Mouse (Mus musculus) lung, adult 18-20 months (tissue): Measurements from ENCODE around the gene Lypd8.
A peak's percentile ranks its signal among the peaks of the same experiment; 100 is the strongest.
"Not testable (repeated sequence)": the region's sequence is repeated elsewhere in the genome, so short reads cannot be mapped to it uniquely, and the experiment has no call there.

Experiments
- DNase-seq, 2 experiments: peaks; one replicate each; pipeline ENCODE4 v3.0.0; 2022; ENCODE audit warnings: mixed read lengths in 2 of 2

The Lypd8 gene

DNA sequence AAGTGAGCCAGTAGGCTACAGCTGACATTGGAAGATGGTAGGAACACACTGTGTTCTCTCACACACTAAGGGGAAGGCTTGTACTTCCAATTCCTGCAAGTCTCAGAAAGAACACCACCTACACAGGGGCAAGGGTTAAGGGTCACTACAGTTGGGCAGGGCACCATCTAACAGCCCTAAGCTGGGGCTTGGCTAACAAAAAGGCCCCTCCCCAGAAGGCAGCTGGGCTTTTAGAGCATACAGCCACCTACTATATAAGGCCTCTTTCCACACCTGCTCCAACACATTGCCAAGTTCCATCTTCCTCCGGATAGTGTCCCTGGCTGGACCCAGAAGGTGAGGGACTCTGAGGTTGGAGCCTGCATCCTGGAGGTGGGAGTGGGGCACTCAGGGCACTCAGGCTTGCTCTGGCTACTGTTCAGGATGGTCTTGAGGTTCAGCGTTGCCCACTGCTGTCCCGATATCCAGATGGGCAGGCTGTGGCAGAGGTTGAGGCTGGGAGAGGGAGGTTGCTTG is at the start of gene Lypd8:
Lypd8 (plus strand) TSS at position 281 of the 516 bp plus-strand sequence.
- DNase-seq: no peak

DNA sequence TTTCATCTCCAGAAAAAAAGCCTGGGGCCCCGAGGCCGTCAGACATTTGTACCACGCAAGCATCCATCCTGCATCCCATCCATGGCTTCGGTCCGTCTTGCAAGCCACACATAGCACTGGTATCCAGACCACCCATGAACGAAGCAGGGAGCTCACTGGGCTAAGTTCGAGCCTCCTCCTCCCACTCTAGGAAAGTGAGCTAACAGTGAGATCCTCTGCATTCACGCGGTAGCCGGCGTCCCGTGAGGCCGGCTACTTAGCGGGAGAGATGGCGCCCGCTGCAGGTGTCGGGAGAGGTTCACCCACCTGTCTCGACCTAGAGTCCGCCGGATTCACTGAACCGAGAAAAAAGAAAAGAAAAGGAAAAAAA is 49.0 kb upstream of the Lypd8 start:
- DNase-seq: no peak

DNA sequence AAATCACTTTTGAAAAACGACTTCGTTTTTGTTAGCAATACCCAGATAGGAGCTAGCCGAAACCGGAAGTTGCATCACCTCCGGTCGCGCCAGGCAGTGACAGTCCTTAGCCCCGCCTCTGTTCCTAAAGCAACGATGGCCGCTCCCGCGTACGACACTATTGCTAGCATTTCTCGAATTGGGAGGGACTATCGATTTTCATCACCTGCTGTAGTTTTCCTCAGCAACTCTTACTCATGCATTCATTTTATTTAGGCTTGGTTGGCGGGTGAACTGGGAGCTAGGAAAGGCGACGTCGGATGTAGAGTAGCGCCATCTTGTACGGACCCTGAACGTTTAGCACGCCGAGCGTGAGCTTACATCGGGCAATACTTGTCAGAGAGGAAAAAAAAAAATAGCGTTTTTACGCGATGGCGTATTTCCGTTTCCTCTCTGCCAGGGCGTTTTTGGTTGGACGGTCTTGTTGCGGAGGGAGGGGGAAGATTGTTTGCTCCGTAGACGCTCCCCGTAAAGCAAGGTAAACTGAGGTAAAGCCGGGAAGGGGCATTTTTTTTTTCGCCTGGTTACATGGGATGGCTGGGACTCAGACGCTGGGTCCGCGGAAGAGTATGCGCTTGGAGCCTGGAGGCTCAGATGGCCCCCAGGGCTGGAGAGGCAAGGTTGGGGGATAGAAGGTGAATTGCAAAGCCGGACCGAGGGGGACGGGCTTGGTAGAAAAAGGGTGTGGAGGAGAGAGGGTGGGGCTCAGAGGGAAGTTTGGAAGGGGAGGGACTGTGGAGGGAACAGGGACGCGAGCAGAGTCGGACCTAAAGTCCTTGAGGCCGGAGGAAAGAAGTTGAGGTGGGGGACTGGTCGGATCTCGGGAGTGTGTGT is 48.3 kb upstream of the Lypd8 start, which contains the start of the genes Zfp672 and Sh3bp5l:
Zfp672 (minus strand) TSS at position 64 of the 873 bp plus-strand sequence.
Sh3bp5l (plus strand) TSS at position 449 of the 873 bp plus-strand sequence.
- peak; percentile 89 to 93 for DNase-seq

DNA sequence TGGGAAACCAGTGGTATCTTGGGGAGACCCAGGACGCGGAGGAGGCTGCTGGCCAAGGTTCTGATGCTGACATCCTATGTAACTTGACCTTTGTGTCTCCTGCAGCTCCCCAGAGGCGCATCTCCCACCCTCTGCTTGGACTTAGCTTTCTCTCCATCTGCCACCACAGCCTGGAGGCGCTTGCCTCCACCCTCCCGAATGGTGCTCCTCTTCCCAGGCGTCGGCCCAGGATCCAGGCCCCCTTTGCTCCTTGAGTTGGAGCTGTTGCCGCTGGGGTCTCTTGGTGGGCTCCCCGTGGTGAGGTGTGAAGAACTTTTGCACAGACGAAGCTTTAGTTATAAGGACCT is 47.7 kb upstream of the Lypd8 start:
- no peak for DNase-seq

DNA sequence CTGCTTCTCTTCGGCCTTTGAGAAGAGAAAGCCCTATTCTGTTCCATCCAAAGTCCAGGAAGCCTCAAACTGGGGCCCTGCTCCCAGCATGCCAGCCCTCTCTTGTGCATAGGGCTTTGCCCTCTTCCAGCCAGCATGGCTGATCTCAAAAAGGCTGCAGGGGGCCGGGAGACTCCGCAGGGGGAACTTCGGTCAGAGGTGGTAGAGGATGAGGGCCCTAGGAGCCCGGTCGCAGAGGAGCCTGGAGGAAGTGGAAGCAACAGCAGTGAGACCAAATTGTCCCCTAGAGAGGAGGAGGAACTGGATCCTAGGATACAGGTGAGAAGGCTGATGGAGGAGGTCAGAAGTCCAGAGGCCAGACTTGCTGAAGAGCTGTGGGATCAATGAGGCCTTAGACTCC is 47.3 kb upstream of the Lypd8 start:
- no peak for DNase-seq

DNA sequence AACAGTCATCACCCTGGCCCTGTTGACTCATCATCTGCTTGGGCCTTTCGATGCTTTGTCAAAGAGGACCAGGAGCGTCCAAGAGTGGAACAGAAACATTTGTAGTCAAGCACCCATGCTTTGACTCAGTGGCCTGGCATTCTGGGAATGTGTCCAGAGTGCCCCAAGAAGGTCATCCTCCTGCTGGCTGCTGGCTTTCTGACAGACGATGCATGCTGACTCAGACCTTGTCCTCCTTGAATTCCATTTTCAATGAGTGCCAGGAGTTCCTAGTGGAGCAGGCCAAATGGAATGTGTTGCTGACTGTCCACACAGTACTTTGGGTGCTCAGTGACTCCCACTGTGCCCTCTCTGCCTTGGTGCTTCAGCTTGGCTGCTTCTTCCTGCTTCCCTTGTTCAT is 44.1 kb upstream of the Lypd8 start:
- peak; percentile 66 to 69 for DNase-seq

DNA sequence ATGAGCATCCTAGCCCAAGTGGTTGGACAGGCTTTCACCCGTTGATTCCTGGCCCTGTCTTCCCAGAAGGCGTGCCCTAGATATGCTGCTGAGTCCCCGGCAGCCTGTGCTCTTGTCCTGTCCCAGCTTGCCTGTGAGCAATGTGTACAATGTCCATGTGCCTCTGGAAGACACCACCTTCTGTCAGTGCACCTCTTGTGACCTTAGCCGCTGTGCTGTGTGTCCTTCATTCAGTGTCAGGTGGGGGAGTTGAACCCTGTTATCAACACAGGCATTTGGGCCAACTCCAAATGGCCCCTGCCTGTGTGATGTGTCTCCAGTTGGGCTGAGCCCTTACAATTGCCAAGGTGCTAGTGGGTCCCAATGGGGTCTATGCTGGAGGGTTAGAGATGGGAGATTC is 32.1 kb upstream of the Lypd8 start:
- DNase-seq: no peak

DNA sequence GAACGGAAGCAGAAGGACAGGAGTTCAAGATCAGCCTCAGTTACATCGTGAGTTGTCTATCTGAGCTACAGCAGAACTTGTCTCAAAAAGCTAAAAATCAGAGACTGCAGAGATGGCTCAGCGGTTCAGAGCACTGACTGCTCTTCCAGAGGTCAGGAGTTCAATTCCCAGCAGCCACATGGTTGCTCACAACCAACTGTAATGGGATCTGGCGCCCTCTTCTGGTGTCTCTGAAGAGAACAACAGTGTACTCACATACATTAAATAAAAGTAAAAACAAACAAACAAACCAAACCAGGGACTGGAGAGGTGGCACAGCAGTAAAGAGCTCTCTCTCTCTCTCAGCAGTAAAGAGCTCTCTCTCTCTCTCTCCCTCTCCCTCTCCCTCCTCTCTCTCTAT is 28.2 kb upstream of the Lypd8 start:
- no peak for DNase-seq

DNA sequence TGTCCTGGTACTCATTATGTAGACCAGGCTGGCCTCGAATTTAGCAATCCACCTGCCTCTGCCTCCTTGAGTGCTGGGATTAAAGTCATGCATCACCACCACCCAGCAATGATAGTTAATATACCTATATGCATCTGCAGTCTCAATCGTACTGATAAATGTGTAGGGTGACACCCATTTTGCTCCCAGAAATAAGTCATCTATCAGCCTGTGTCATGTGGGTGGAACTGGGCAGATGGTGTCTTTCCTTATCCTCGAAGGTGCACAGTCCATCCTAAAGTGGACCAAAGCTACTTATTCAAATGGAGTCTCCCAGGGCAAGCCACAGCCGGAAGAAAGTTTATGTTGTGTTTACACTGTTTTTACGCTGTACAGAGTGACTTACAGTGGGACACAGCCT is 27.7 kb upstream of the Lypd8 start:
- no peak for DNase-seq

DNA sequence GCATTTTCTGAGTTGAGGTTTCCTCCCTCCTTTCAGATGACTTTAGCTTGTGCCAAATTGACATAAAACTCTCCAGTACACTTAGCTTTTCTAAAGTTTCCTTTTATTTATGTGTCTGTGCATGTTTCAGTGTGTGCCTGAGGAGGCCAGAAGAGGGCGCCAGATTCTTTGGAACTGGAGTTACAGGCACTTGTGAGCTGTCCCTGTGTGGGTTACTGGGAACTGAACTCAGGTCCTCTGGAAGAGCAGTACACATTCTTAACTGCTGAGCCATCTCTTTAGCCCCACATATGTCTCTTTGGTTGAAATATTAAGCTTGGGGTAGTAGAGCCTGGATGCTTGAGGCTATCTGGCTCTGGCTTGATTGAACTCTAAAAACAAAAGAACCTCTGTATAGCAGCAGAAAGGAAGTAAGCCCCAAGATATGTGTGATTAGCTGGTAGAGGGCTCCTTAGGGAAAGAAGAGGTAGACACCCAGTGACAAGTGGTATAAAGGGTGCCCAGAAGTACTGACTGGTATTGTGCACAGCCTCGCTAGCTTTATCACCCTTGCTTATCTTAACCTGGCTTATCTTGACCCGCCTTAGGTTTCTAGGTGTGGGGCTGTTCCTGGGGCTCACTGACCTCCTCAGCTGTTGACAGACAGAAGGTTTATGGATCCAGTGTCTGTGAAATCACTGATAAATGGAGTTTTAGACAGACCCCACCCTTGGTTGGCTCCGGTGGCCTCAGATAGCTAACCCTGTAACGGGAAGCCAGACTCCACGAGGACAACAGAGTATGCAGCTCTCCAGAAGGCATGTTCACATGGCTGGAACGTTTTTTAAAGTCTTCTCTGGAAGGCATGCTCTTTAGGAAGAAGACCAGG is 25.9 kb upstream of the Lypd8 start:
- DNase-seq: no peak

DNA sequence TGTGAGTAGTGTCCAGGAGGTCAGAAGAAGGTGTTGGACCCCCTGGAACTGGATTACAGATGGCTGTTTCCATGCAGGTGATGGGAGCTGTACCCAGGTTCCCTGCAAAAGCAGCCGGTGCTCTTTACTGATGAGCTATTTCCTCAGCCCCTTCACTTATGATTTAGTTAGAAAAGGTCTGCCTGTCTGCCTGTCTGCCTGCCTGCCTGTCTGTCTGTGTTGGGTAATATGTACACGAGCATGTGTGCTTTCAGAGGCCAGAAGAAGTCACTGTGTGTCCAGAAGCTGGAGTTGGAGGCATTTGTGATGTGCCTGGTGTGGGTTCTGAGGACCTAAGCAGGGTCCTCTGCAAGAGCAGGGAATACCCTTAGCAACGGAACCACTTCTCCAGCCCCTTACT is 25.1 kb upstream of the Lypd8 start:
- no peak for DNase-seq

DNA sequence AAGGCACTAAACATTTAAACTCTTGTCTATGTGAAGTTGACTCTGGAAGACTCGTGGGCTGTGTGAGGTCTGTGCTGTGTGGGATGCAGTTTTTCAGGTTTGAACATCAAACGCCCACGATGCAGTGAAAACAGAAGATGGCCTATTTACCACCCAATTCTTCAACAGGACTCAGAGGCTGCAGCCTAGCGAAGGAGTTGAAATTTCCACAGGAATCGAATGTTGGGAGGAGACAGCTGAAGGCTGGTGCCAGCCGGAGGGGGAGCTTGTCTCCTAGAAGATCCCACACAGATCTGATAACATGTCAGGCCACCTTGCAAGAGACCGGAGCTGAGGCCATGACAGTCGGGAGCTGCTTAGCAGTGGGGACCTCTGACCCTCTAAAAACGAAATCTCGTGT is 24.4 kb upstream of the Lypd8 start:
- DNase-seq: no peak

DNA sequence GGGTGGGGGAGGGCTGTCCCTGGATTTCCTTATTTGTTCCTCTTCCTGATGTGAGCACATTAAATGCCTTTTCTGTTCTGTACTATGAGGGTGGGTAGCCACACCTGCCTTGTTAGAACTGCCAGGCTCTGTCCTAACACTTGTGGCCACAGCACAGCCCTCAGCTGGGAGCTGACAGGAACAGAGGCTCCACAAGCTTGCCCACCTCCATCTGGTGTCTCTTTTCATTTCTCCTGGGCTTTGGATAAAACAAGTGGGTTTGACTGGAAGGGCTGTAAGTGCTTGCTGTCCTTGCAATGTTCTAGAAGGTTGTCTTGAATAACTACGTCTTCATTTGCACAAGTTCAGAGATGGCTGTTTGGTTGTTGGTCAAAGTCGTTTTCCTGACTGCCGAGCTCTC is 23.9 kb upstream of the Lypd8 start:
- DNase-seq: no peak

DNA sequence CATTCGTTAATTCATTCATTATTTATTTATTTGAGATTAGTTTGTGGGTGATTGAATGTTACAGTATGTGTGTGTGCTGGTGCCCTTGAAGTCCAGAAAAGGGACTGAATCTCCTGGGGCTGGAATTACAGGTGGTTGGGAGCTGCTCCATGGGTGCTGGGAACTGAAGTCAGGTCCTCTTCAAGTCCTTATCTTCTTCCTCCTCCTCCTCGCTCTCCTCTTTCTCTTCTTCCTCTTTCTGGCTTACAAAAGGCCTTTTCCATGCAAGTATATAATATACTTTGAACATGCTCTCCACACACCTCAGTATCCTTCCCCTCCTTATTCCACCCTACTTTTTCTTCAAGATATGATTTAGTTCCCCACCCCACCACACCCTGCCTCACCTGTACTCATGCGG is 21.8 kb upstream of the Lypd8 start:
- DNase-seq: no peak

DNA sequence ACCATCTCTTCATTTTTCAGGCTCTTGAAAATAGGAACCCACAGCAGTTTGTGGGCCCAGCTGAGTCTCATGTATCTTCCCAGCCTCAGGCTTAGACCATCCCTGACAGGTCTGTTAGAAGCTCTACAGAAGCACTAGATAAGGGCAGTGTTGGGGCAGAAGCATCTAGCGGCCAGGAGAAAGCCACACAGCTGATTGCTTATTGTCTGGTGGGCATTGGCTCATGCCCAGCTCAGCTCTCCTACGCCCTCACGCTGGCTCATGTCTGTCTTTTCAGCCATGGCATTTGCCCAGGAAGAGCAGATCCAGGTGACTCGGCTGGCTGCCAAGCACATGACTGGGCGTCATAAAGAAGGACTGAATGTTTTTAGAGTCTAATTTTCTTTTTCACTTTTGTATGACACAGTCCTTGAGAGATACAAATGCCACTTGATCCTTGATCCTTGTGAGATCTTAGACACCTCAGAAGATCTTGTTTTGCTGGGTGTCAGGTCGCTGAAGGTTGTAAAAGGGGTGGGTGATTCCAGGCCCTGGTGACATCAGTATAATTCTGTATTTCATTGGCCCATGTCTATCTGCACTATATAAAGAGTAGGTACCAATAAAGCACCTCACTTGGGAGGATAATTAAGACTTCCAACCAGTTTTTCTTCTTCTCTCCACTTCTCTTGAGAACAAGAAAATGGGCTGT is 20.9 kb upstream of the Lypd8 start:
- no peak for DNase-seq

DNA sequence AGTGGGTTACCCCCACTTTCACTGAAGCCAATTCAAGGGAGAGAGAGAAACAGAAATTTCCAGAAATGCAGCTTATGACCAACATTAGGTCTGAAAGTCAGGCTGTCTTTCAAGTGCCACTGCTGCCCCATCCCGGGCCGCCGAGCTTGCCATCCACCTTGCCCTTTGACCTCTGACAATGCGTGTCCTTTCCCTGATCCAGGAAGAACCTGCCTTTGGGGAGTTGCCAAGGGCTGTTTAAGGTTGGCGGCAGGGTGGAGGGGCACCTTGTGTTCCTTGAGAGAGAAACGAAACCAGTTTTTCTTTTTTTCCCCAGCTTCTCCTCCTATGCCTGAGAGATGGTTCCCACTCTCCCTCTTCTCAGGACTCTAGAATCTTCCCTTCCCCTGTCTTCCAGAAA is 16.3 kb upstream of the Lypd8 start:
- DNase-seq: not testable (repeated sequence)

DNA sequence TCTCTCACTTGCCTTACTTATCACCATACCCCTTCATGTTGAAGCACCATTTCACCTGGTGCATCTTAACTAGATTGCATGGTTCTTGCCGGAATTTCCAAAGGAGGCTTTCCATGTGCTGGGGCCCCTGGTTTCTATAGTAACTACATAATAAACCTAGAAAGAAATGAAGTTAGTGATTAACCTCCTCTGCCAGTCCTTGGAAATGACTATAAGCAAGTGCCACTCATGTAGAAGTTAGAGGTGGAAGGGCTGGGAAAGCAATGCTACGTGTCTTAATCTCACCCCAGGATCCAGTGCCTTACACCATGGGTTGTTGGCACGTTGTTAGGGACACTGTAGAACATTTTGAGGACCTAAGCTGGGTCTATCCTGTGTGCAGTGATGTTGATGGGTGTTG is 14.4 kb upstream of the Lypd8 start:
- DNase-seq: no peak

DNA sequence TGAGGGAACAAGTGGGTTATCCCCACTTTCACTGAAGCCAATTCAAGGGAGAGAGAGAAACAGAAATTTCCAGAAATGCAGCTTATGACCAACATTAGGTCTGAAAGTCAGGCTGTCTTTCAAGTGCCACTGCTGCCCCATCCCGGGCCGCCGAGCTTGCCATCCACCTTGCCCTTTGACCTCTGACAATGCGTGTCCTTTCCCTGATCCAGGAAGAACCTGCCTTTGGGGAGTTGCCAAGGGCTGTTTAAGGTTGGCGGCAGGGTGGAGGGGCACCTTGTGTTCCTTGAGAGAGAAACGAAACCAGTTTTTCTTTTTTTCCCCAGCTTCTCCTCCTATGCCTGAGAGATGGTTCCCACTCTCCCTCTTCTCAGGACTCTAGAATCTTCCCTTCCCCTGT is 12.7 kb upstream of the Lypd8 start:
- DNase-seq: not testable (repeated sequence)

DNA sequence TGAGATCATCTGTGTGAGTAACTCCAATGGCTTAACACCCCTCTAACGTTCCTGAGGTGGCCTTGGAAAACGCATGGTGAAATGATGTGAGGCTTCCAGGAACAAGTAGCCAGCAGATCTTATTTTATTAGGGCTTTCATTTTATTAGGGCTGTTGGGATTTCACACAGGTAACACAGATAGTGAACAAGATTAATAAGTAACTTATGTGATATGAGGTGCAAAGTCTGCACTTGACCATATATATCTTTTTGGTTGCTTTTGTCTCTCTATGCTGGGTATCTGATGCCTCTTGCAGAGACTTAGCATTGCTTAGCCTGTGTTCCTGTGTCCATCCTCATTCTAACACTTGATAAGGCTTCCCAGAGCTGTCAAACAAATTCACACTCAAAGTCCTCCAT is 1.6 kb upstream of the Lypd8 start:
- no peak for DNase-seq

DNA sequence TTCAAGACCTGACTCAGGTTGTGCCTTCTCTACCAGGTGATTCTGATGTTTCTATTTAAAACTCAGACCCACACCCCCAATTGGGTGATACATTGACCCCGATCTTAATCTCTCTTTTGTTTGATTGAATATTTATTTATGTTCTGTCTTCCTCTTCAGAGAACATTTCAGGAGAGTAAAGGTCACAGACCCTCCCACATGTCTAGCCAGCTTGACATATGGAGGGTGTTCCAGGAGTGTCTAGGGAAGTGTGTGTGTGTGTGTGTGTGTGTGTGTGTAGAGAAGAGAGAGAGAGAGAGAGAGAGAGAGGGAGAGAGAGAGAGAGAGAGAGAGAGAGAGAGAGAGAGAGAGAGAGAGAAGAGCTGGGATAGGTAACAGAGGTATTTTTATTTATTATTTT is 1.2 kb upstream of the Lypd8 start:
- no peak for DNase-seq

DNA sequence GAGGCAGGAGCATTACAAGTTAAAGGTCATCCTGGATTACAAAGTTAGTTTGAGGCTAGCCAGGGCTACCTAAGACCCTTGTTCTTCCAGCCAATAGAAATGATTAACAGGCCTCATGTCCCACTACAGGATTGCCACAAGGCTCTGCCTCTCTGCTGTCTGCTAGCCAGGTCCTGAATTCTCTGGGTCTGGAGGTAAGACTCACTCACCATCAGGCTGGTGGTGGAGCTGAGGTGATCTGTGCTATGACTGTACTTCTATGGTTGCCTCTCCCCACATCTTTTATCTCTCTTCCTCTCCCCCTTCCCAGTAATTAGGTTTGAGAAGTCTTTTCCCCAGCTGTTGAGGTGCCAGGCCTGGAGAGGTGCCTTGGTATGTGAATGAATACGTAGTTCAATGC is 673 bp downstream of the Lypd8 start:
- no peak for DNase-seq

DNA sequence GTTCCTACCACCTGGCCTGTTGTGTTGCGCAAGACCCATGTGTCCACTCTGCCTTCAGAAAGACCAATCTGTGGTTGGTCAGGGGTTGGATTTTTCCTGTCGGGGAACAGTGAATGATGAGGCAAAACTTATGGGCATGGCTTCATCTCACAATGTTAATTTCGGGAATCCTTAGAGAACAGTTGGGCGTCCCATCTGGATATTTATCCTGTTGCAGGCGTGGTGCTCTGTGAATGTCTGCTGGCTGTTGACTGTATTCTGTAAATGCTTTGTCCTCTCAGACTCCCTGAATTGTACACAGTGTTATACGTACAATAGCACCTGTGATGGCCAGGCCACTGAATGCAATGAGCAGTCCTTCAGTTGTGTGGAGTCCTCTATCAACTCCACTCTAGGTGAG is 3.6 kb downstream of the Lypd8 start:
- DNase-seq: no peak

DNA sequence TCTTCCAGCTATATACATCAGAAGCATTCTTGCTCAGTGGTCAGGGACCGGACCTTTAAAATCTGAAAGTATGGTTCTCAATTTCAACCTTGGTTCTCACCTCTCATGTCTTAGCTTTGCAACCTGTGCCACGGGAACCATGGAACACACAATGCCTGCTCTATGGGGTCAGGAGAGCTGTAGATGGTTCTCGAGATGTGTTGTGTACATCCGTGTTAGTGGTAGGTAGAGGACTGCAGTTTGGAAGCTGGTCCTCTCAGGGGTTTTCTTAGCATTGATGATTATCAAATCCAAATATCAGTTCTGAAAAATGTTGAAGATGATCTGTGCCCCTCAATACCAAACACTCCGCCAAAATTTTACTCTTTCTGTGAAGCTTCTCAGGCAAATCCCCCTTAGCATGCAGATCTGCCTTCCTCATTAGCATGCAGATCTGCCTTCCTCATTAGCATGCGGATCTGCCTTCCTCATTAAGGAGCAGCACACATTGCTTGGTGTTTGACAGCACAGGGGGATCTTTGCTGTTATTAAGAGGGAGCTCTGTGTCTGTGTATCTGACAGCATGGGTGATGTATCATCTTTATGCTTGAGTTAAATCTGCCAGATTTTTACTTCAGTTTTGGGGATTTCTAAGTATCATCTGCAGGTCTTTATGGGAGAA is 21.3 kb downstream of the Lypd8 start:
- no peak for DNase-seq
